Mouse (Mus musculus): ENCODE measurements around the gene Fam234b. TPM values are rescaled to one million over a fixed set of nuclear protein-coding genes. Genes with fewer than 3 reads are reported as not detected.

The Fam234b gene
- polyA plus RNA-seq, 1 experiment from 2014 or later = 112 TPM

GRCm38 (mm10) chr6:135260435-135260834 lies 62.7 kb downstream of the Fam234b start:
- no peak overlapping the region for H3K4me3 ChIP-seq
- H3K4me1 ChIP-seq (replicated peaks) = no peaks in the 10 kb centered on the region
- ATAC-seq (ENCODE audit: low FRiP score, low read depth) = no peak
- H3K4me2 ChIP-seq = no peak overlapping the region
- H3K36me3 ChIP-seq = no peaks in the 10 kb centered on the region
- WGBS = 95% methylated on average over 6 of the region's 6 CpGs
- H3K9ac ChIP-seq = no peak overlapping the region
- no peak overlapping the region for H3K27ac ChIP-seq (replicated peaks)
- no peaks in the 10 kb centered on the region for H3K9me3 ChIP-seq
- H3K27me3 ChIP-seq = no peaks in the 10 kb centered on the region

GRCm38 (mm10) chr6:135261124-135261523 lies 63.3 kb downstream of the Fam234b start:
- no peak for ATAC-seq (ENCODE audit: low FRiP score, low read depth)
- Histone ChIP-seq H3K27ac (replicated peaks) (no peak overlapping the region), H3K4me1 (replicated peaks) (no peaks in the 10 kb centered on the region), H3K9ac (no peak overlapping the region), H3K36me3 (no peaks in the 10 kb centered on the region), H3K9me3 (no peaks in the 10 kb centered on the region), H3K27me3 (no peaks in the 10 kb centered on the region), H3K4me3 (no peak overlapping the region), H3K4me2 (no peak overlapping the region)
- WGBS = 91% methylated on average over 9 of the region's 9 CpGs

GRCm38 (mm10) chr6:135262565-135262964 lies 64.8 kb downstream of the Fam234b start:
- Histone ChIP-seq H3K4me1 (replicated peaks) (no peaks in the 10 kb centered on the region), H3K27ac (replicated peaks) (no peak overlapping the region), H3K9me3 (no peaks in the 10 kb centered on the region), H3K36me3 (no peaks in the 10 kb centered on the region), H3K9ac (no peak overlapping the region), H3K4me3 (no peak overlapping the region), H3K27me3 (no peaks in the 10 kb centered on the region), H3K4me2 (no peak overlapping the region)
- 82% methylated on average over 2 of the region's 2 CpGs for WGBS
- no peak for ATAC-seq (ENCODE audit: low FRiP score, low read depth)

GRCm38 (mm10) chr6:135264136-135264535 lies 66.4 kb downstream of the Fam234b start:
- no peak for ATAC-seq (ENCODE audit: low FRiP score, low read depth)
- Histone ChIP-seq H3K27me3 (no peaks in the 10 kb centered on the region), H3K9me3 (no peaks in the 10 kb centered on the region), H3K9ac (no peak overlapping the region), H3K36me3 (no peaks in the 10 kb centered on the region), H3K4me1 (replicated peaks) (no peaks in the 10 kb centered on the region), H3K4me3 (no peak overlapping the region), H3K4me2 (no peak overlapping the region), H3K27ac (replicated peaks) (no peak overlapping the region)
- 95% methylated on average over 6 of the region's 6 CpGs for WGBS

- no peak overlapping the region for H3K9ac ChIP-seq
- H3K36me3 ChIP-seq = no peaks in the 10 kb centered on the region
- H3K4me3 ChIP-seq = no peak overlapping the region
- H3K27me3 ChIP-seq = no peaks in the 10 kb centered on the region
- no peaks in the 10 kb centered on the region for H3K9me3 ChIP-seq
- H3K4me1 ChIP-seq (replicated peaks) = no peaks in the 10 kb centered on the region; the same call in 1 of the 2 replicates
- WGBS = 97% methylated on average over 1 of the region's 1 CpGs
- H3K27ac ChIP-seq (replicated peaks) = no peak overlapping the region
- no peak overlapping the region for H3K4me2 ChIP-seq
- ATAC-seq (ENCODE audit: low FRiP score, low read depth) = no peak
Measured at GRCm38 (mm10) chr6:135266056-135266455, 68.3 kb downstream of the Fam234b start.

- Histone ChIP-seq H3K9me3 (no peaks in the 10 kb centered on the region), H3K4me2 (no peak overlapping the region), H3K27ac (replicated peaks) (no peak overlapping the region), H3K4me1 (replicated peaks) (no peaks in the 10 kb centered on the region; the same call in 1 of the 2 replicates), H3K27me3 (no peaks in the 10 kb centered on the region), H3K36me3 (no peaks in the 10 kb centered on the region), H3K4me3 (no peak overlapping the region), H3K9ac (no peak overlapping the region)
- WGBS = 88% methylated on average over 3 of the region's 3 CpGs
- ATAC-seq (ENCODE audit: low FRiP score, low read depth) = no peak
Measured at GRCm38 (mm10) chr6:135267221-135267620, 69.4 kb downstream of the Fam234b start.

- H3K27ac ChIP-seq (replicated peaks) = no peak overlapping the region
- H3K36me3 ChIP-seq = no peaks in the 10 kb centered on the region
- no peaks in the 10 kb centered on the region for H3K9me3 ChIP-seq
- H3K27me3 ChIP-seq = no peaks in the 10 kb centered on the region
- H3K4me1 ChIP-seq (replicated peaks) = no peaks in the 10 kb centered on the region; the same call in 1 of the 2 replicates
- no peak overlapping the region for H3K4me2 ChIP-seq
- no peak for ATAC-seq (ENCODE audit: low FRiP score, low read depth)
- H3K4me3 ChIP-seq = no peak overlapping the region
- no peak overlapping the region for H3K9ac ChIP-seq
Measured at GRCm38 (mm10) chr6:135268392-135268791, 70.6 kb downstream of the Fam234b start.

- no peak overlapping the region for H3K4me3 ChIP-seq
- no peaks in the 10 kb centered on the region; the same call in 1 of the 2 replicates for H3K4me1 ChIP-seq (replicated peaks)
- H3K27me3 ChIP-seq = no peaks in the 10 kb centered on the region
- no peak overlapping the region for H3K9ac ChIP-seq
- no peak overlapping the region for H3K27ac ChIP-seq (replicated peaks)
- H3K9me3 ChIP-seq = no peaks in the 10 kb centered on the region
- no peak for ATAC-seq (ENCODE audit: low FRiP score, low read depth)
- H3K4me2 ChIP-seq = no peak overlapping the region
- no peaks in the 10 kb centered on the region for H3K36me3 ChIP-seq
- 51% methylated on average over 6 of the region's 6 CpGs for WGBS
Measured at GRCm38 (mm10) chr6:135269626-135270025, 71.8 kb downstream of the Fam234b start.

GRCm38 (mm10) chr6:135271761-135272160 lies 74.0 kb downstream of the Fam234b start:
- ATAC-seq (ENCODE audit: low FRiP score, low read depth) = no peak
- Histone ChIP-seq H3K4me1 (replicated peaks) (no peaks in the 10 kb centered on the region; the same call in 1 of the 2 replicates), H3K4me3 (no peak overlapping the region), H3K9ac (no peak overlapping the region), H3K27ac (replicated peaks) (no peak overlapping the region), H3K9me3 (no peaks in the 10 kb centered on the region), H3K36me3 (no peaks in the 10 kb centered on the region), H3K27me3 (no peaks in the 10 kb centered on the region), H3K4me2 (no peak overlapping the region)
- WGBS = 58% methylated on average over 2 of the region's 2 CpGs

GRCm38 (mm10) chr6:135273066-135273465 lies 75.3 kb downstream of the Fam234b start:
- Histone ChIP-seq H3K4me2 (no peak overlapping the region), H3K9me3 (no peaks in the 10 kb centered on the region), H3K4me1 (replicated peaks) (no peaks in the 10 kb centered on the region; the same call in 1 of the 2 replicates), H3K27me3 (no peaks in the 10 kb centered on the region), H3K4me3 (no peak overlapping the region), H3K27ac (replicated peaks) (no peak overlapping the region), H3K36me3 (no peaks in the 10 kb centered on the region), H3K9ac (no peak overlapping the region)
- 96% methylated on average over 6 of the region's 6 CpGs for WGBS
- ATAC-seq (ENCODE audit: low FRiP score, low read depth) = no peak

GRCm38 (mm10) chr6:135275231-135275630 lies 77.5 kb downstream of the Fam234b start:
- ATAC-seq (ENCODE audit: low FRiP score, low read depth) = no peak
- no peaks in the 10 kb centered on the region for H3K27me3 ChIP-seq
- no peaks in the 10 kb centered on the region for H3K9me3 ChIP-seq
- H3K27ac ChIP-seq (replicated peaks) = no peak overlapping the region
- no peak overlapping the region for H3K4me2 ChIP-seq
- no peak overlapping the region for H3K9ac ChIP-seq
- H3K4me3 ChIP-seq = no peak overlapping the region
- peaks cover 8% of the 10 kb centered on the region; the same call in 1 of the 2 replicates for H3K4me1 ChIP-seq (replicated peaks)
- 68% methylated on average over 4 of the region's 4 CpGs for WGBS
- H3K36me3 ChIP-seq = no peaks in the 10 kb centered on the region

- H3K9me3 ChIP-seq = no peaks in the 10 kb centered on the region
- no peak for ATAC-seq (ENCODE audit: low FRiP score, low read depth)
Measured at GRCm38 (mm10) chr6:135276474-135277295, 78.9 kb downstream of the Fam234b start.

More at GRCm38 (mm10) chr6:135276474-135277295, 78.9 kb downstream of the Fam234b start:
- no peaks in the 10 kb centered on the region for H3K36me3 ChIP-seq
- no peak overlapping the region for H3K27ac ChIP-seq (replicated peaks)
- no peak overlapping the region for H3K4me3 ChIP-seq
- no peak overlapping the region for H3K4me2 ChIP-seq
- H3K9ac ChIP-seq = no peak overlapping the region
- H3K4me1 ChIP-seq (replicated peaks) = peaks cover 8% of the 10 kb centered on the region; the same call in 1 of the 2 replicates
- WGBS = 81% methylated on average over 6 of the region's 6 CpGs
- H3K27me3 ChIP-seq = no peaks in the 10 kb centered on the region

Measured in hindbrain, embryonic 15.5 days (tissue).